Mouse (Mus musculus) ovary, adult 18-20 months (tissue): Measurements from ENCODE around the gene Tinf2.

ENCODE experiments used
- DNase-seq: peaks from one replicate; pipeline ENCODE4 v3.0.0; 2022; ENCODE audit warnings: low spot score, mixed read lengths

Gene Tinf2

DNA sequence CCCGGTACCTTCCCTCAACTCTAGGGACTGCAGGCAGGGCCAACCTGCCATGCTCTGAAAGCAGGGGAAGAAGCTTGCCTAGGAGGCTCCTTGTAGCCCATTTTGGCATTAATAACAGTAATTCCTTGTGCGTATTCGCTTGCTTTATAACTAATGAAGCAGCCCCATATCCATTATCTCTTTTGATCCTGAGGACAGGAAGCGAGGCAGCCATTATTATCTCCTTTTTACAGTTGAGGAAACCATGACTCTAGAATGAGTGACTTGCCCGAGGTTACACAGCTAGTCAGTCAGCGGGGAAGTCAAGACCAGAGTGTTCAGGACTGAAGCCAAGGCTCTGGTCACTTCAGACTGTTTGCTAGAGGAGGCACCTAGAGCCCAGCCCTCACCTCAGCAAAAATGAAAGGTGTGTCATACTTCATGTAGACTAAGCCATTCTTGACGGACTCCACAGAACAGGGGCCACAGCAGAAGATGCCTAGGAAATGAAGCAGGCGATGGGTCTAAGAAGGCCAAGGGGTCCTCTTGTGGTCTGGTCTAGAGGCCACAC, 24.5 kb upstream of the Tinf2 start:
- DNase-seq: no peak

DNA sequence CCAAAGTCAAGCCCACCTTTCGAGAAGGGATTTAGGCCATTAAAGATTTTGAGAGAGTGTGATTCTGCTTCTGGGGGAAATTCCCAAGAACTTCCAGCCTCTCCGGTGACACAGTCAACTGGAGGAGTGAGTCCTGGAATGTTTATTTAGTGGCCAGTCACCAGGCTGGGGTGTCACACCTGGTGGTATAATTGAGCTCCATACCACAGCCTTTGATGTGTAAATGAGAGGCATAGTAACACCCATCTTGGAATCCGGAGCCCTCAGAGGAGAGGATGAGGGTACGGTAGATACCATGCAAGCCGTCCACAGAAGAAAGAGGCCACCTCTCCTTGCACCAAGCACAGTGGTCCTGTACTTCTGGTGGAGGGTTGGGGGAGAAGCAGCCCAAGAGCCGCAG, 21.1 kb upstream of the Tinf2 start:
- no peak for DNase-seq

- DNase-seq: no peak
Measured at GRCm38 (mm10) chr14:55701131-55701530, 19.5 kb upstream of the Tinf2 start.

DNA sequence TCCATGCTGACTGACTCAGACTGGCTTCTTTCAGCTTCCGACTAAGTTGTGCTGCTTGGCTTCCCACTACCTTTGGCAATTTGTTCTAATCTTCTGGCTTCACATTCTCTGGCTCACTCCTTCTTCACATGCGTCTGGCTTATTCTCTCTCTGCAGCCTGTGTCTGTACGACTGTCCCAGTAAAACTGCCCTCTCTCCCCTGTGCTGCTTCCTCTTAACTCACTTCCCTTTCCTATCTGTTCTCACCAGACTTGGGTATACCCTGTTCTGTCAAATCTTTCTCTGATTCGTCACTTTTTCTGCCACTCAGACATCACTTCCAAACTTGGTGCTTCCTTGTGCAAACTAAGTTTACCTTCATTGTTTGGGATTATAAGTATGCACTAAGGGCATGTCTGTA, 15.6 kb upstream of the Tinf2 start:
- no peak for DNase-seq

DNA sequence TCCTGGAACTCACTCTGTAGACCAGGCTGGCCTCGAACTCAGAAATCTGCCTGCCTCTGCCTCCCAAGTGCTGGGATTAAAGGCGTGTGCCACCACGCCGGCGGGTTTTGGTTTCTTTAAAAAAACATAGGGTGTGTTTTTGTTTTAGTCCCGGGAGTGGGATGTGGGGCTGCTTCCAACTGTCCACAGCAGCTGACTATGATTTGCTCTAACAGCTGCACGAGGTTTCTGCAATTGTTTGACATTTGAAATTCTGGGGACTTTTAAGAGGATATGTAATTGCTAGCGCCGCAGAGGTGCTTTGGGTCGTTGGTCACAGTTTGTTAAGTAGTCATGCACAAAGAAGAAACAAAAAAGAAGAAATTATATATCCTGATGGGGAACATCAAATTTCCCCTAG, 7.8 kb upstream of the Tinf2 start:
- DNase-seq: no peak

GRCm38 (mm10) chr14:55682118-55682493, 486 bp upstream of the Tinf2 start:
- DNase-seq: no peak

DNA sequence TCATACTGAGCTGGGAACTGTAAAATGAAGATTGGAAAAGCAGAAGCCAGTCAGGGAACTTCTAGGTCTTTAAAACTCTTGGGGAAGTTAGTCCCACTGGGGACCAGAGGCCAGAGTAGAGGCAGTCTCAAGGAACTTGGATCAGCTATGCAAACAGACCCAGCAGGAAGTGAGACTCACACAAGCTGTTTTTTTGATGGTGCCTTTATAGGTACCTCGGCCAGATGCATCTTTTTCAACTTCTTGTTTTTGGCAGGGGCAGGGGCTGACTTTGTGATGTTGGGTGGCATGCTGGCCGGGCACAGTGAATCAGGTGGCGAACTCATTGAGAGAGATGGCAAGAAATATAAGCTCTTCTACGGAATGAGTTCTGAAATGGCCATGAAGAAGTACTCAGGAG, 4.0 kb downstream of the Tinf2 start:
- no peak for DNase-seq

DNA sequence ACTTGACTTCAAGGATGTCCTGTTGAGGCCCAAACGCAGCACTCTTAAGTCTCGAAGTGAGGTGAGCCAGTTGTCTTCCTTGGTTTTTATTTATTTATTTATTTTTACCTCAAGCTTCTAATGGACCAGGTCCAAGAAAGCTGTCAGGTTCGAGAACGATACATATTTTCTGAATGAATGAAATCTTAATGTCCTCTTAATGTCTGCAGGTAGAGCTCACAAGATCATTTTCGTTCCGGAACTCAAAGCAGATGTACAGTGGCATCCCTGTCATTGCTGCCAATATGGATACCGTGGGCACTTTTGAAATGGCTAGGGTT, 8.9 kb downstream of the Tinf2 start:
- no peak for DNase-seq

DNA sequence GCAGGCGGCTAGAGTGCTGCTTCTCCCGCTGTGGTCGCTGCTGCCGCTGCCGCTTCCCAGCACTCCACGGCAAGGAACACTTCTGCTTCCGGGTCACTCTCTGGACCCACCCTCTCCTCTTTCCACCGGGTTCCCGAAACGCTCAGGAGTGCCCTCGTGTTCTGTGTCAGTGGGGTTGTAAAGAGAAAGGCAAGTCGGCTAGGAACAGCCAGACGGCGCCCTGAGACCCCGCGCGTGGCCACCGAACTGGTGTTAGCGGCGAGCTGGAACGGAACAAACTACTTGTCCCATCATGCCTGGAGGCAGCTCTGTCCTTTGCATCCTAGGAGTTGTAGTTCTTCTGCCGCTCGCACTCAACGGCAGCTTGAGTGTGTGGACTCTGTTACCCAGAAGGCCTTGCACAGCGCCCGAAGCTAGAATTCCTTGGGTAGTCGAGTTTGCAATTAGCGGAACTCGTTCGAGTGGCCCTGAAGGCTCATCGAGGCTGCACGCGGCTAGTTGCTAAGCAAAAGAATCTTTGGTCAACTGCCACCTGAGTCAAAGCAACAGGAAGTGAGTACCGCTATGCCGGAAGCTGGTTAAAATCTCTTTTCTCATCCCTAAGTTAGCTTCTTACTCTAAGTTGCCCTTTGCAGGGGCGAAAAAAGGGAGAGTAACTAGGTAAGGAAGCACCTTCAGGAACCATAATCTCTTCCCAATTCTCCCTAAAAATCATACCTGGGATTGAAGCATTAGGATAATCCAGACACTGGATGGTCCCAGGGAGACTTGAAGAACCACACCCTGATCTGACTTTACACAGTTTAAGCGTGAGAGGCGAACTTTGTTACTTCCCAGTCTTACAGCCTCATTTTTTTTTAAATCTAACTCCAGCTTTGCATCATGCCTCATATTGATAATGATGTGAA, 9.5 kb downstream of the Tinf2 start, which contains the start of the genes Gmpr2 and Nedd8:
TSS of gene Gmpr2 (plus strand) at position 109 of the 908 bp plus-strand sequence.
TSS of gene Nedd8 (minus strand) at position 292 of the 908 bp plus-strand sequence.
- peak; percentile 92 for DNase-seq

- DNase-seq: peak; percentile 10
Measured at GRCm38 (mm10) chr14:55671486-55671832, 10.2 kb downstream of the Tinf2 start.

DNA sequence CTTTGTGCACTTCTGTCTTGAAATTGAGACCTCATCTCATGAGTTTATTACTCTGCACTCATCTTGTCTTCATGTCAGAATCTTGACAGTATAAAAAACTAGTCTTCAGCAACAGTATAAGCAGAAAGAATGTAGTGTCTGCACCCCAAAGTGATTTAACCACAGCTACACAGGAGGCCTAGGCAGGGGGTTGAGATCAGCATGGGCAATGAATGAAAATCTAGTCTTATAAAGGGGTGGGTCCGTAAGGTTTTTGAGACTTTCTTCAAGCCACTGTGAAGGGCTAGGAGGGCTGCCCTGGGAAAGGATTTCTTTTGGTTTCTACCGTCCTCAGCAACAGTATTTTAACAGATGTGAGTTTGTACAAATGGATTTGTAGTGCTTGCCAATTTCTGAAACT, 21.0 kb downstream of the Tinf2 start:
- DNase-seq: no peak

DNA sequence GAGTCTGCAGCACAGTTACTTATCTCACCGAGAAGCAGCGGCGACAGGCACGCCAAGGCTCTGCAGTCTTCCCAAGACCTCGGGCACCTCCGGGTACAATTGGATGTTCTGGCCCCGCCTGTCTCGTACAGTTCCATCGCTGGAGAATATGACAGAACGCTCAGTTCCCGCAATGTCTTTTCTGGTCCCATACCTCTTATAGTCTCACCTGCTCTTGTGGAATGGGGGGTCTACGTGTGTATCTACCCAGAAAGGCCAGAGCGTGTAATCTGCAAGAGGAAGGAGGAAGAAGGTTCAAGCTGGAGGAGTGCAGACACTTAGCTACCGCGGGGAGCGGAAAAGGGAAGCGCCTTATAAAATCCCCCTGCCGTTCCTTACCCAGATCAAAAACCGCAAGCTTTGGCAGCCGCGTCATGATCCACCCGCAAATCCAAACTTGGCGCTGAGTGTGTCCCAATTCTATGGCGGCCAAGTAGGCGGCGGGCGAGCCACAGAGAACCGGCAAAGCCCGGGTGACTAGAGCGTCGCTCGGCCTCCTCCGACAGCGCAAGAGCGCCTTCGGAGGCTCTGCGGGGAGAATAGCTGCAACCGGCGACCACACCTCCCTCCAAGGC, 21.6 kb downstream of the Tinf2 start, which contains the start of gene Mdp1:
TSS of gene Mdp1 (minus strand) at position 549 of the 614 bp plus-strand sequence.
- peak; percentile 66 for DNase-seq

DNA sequence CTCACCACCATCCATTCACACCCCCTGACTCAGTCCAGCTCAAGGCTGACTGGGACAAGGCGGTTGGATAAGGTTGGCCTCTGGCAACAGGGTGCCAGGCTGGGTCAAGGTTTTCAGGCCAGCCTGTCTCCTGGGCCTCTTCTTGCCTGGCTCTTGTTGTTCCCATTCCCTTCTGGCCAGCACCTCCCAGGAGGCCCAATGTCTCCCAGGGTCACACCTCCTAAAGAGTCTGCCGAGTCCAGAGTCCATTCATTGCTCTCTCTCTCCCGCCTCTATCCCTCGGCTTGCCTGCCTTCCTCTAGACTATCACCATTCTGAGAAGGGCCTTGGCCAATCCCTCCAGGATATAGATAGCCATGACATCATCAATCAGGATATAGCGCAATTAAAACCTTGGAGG, 23.6 kb downstream of the Tinf2 start:
- DNase-seq: peak; percentile 25

- no peak for DNase-seq
Measured at GRCm38 (mm10) chr14:55656935-55657334, 24.7 kb downstream of the Tinf2 start.

- DNase-seq: no peak
Measured at GRCm38 (mm10) chr14:55651528-55651927, 30.1 kb downstream of the Tinf2 start.

GRCm38 (mm10) chr14:55649884-55650283, 31.7 kb downstream of the Tinf2 start, which contains the start of gene Tssk4:
Tssk4 (plus strand) TSS chr14:55650184.
- DNase-seq: no peak

- no peak for DNase-seq
Measured at GRCm38 (mm10) chr14:55644261-55644888, 37.2 kb downstream of the Tinf2 start.

- peak; percentile 74 for DNase-seq
Measured at GRCm38 (mm10) chr14:55643060-55643907, 38.3 kb downstream of the Tinf2 start, which contains the start of gene Tm9sf1. Tm9sf1 (minus strand) TSS chr14:55643806.

GRCm38 (mm10) chr14:55642679-55643059, 39.0 kb downstream of the Tinf2 start:
- DNase-seq: no peak

- DNase-seq: no peak
Measured at GRCm38 (mm10) chr14:55641291-55641690, 40.3 kb downstream of the Tinf2 start.

GRCm38 (mm10) chr14:55640816-55641215, 40.8 kb downstream of the Tinf2 start:
- no peak for DNase-seq

DNA sequence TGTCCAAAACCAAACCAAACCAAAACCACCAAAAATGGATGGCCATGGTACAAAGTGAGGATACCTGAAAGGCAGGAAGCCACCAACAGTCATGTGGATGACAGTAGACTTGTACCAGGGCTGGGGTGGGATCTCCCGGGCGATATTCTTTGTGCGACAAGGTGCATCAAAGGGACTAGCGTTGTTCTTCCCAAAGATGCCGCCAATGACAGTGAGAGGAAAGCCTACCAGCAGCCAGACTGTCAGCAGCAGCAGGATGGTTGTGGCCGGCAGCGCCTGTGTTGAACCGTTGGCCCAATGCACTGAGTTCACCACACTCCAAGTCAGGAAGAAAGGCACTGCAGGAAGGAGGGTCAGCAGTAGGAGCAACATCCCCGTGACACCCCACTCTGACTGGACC, 43.8 kb downstream of the Tinf2 start, which contains the start of gene Gm49378:
TSS of gene Gm49378 (minus strand) at position 101 of the 400 bp plus-strand sequence.
- DNase-seq: no peak
